Mouse (Mus musculus): ENCODE data around the gene Scn2b.

GRCm38 (mm10) chr9:45105596-45106374, 11.8 kb upstream of the Scn2b start:
- TF ChIP-seq EP300 (IDR thresholded peaks at IDR 0.05; ENCODE audit: low read depth), result no peak
- TF ChIP-seq CTCF (IDR thresholded peaks at IDR 0.05; ENCODE audit: low read depth), result no peak
